Mouse (Mus musculus): ENCODE results near the gene Timm9. TPM values are rescaled to one million over a fixed set of nuclear protein-coding genes. Genes with fewer than 3 reads are reported as not detected.
"Not testable (repeated sequence)": the region's sequence is repeated elsewhere in the genome, so short reads cannot be mapped to it uniquely, and the experiment has no call there.

Gene Timm9
- polyA plus RNA-seq, 1 experiment from 2014 or later: 106 TPM

- WGBS: 85% methylated on average over 5 of the region's 5 CpGs
- Histone ChIP-seq H3K27ac (ENCODE audit: low read length) (no peak overlapping the region), H3K4me2 (ENCODE audit: low read length) (no peak overlapping the region), H3K4me1 (ENCODE audit: control insufficient read depth, insufficient read depth, low read length) (peaks cover 7% of the 10 kb centered on the region; the same call in 1 of the 2 replicates), H3K36me3 (ENCODE audit: control insufficient read depth, insufficient read depth, low read length) (no peaks in the 10 kb centered on the region), H3K9ac (ENCODE audit: low read depth, low read length) (no peak overlapping the region), H3K9me3 (replicated peaks; ENCODE audit: control insufficient read depth, low read length, poor library complexity, severe bottlenecking) (no peaks in the 10 kb centered on the region), H3K27me3 (ENCODE audit: control insufficient read depth, insufficient read depth, low read depth, low read length) (no peaks in the 10 kb centered on the region), H3K4me3 (ENCODE audit: low read depth, low read length) (no peak overlapping the region)
- no peak for ATAC-seq
Observed at GRCm38 (mm10) chr12:71116411-71116810, 20.1 kb downstream of the Timm9 start.

DNA sequence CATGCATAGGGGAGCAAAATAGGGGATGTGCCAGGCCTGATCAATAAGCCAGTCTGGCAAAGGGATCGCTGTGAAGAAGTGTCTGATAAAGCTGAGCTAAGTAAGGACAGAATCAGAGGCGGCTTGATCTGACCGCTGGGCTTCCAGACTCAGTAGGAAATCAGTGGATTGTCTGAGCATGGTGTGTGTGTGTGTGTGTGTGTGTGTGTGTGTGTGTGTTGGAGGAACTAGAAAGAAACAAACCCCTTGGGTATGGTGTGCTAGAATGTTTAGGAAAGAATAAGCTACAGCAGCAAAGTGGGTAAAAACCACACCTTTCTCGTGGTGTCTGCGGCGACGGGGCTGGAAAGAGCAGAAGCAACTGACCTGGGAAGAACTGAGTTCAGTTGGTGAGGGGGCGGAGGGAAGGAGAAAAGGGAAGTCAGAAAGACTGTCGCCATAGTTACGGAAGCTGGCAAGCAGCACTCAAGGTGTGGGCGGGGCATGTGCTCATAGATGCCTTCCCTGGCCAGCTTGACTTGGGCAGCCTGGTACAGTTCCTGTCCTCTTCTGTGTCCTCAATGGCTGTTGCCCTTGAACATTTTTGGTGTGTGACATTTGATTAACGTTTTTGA is 22.7 kb downstream of the Timm9 start:
- peak; percentile 86 for ATAC-seq
- Histone ChIP-seq H3K27me3 (ENCODE audit: control insufficient read depth, insufficient read depth, low read depth, low read length) (no peaks in the 10 kb centered on the region), H3K27ac (ENCODE audit: low read length) (no peak overlapping the region), H3K4me1 (ENCODE audit: control insufficient read depth, insufficient read depth, low read length) (peaks cover 7% of the 10 kb centered on the region; the same call in 1 of the 2 replicates), H3K36me3 (ENCODE audit: control insufficient read depth, insufficient read depth, low read length) (no peaks in the 10 kb centered on the region), H3K9ac (ENCODE audit: low read depth, low read length) (no peak overlapping the region), H3K4me3 (ENCODE audit: low read depth, low read length) (no peak overlapping the region), H3K4me2 (ENCODE audit: low read length) (peak overlapping the region; percentile 44), H3K9me3 (replicated peaks; ENCODE audit: control insufficient read depth, low read length, poor library complexity, severe bottlenecking) (no peaks in the 10 kb centered on the region)
- 21% methylated on average over 12 of the region's 12 CpGs for WGBS

DNA sequence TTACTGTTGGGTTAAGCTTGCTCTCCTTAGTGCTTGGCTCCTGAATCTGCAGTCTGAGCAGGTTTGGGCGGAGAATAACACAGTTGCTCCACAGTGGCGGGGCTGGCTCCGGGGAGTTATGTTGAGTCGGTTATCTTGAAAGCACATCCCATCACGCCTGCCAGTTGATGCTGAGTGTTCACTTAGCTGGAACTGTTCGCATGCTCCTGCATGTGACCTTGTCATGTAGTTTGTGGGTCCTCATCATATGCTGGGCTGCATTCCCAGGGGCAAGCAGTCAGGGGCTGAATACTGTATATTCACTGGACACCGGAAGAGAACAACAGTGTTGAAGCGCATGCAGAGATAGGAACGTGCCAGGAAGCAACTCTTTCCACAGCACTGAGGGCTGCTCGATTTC is 23.4 kb downstream of the Timm9 start:
- H3K9me3 ChIP-seq (replicated peaks; ENCODE audit: control insufficient read depth, low read length, poor library complexity, severe bottlenecking): no peaks in the 10 kb centered on the region
- H3K9ac ChIP-seq (ENCODE audit: low read depth, low read length): no peak overlapping the region
- H3K27ac ChIP-seq (ENCODE audit: low read length): no peak overlapping the region
- H3K4me3 ChIP-seq (ENCODE audit: low read depth, low read length): no peak overlapping the region
- H3K36me3 ChIP-seq (ENCODE audit: control insufficient read depth, insufficient read depth, low read length): no peaks in the 10 kb centered on the region
- no peaks in the 10 kb centered on the region for H3K27me3 ChIP-seq (ENCODE audit: control insufficient read depth, insufficient read depth, low read depth, low read length)
- H3K4me2 ChIP-seq (ENCODE audit: low read length): no peak overlapping the region
- WGBS: 88% methylated on average over 10 of the region's 10 CpGs
- H3K4me1 ChIP-seq (ENCODE audit: control insufficient read depth, insufficient read depth, low read length): peaks cover 7% of the 10 kb centered on the region; the same call in 1 of the 2 replicates
- no peak for ATAC-seq

- H3K27ac ChIP-seq (ENCODE audit: low read length): no peak within 1 kb of the TSS
- no peaks in the 10 kb centered on the region for H3K36me3 ChIP-seq (ENCODE audit: control insufficient read depth, insufficient read depth, low read length)
- peak within 1 kb of the TSS; percentile 49 for H3K4me2 ChIP-seq (ENCODE audit: low read length)
- H3K4me3 ChIP-seq (ENCODE audit: low read depth, low read length): peak within 1 kb of the TSS; percentile 18
- peaks cover 7% of the 10 kb centered on the region; the same call in 1 of the 2 replicates for H3K4me1 ChIP-seq (ENCODE audit: control insufficient read depth, insufficient read depth, low read length)
- no peaks in the 10 kb centered on the region for H3K27me3 ChIP-seq (ENCODE audit: control insufficient read depth, insufficient read depth, low read depth, low read length)
- WGBS: 7% methylated on average over 32 of the region's 33 CpGs
- H3K9ac ChIP-seq (ENCODE audit: low read depth, low read length): 0 out of 2 replicates have a peak within 1 kb of the TSS, but pooled peaks have one; percentile 26
- ATAC-seq: 0 out of 2 replicates have a peak, but pooled peaks have one; percentile 17
- no peaks in the 10 kb centered on the region for H3K9me3 ChIP-seq (replicated peaks; ENCODE audit: control insufficient read depth, low read length, poor library complexity, severe bottlenecking)
Observed at GRCm38 (mm10) chr12:71111331-71111730, 25.2 kb downstream of the Timm9 start, which contains the start of gene Tomm20l. Gene Tomm20l, plus strand, starts transcription at chr12:71111428.

- no peak for ATAC-seq
- Histone ChIP-seq H3K4me1 (ENCODE audit: control insufficient read depth, insufficient read depth, low read length) (no peaks in the 10 kb centered on the region), H3K4me2 (ENCODE audit: low read length) (no peak overlapping the region), H3K36me3 (ENCODE audit: control insufficient read depth, insufficient read depth, low read length) (no peaks in the 10 kb centered on the region), H3K9me3 (replicated peaks; ENCODE audit: control insufficient read depth, low read length, poor library complexity, severe bottlenecking) (no peaks in the 10 kb centered on the region), H3K27me3 (ENCODE audit: control insufficient read depth, insufficient read depth, low read depth, low read length) (no peaks in the 10 kb centered on the region), H3K9ac (ENCODE audit: low read depth, low read length) (no peak overlapping the region), H3K27ac (ENCODE audit: low read length) (no peak overlapping the region), H3K4me3 (ENCODE audit: low read depth, low read length) (no peak overlapping the region)
- 84% methylated on average over 6 of the region's 6 CpGs for WGBS
Observed at GRCm38 (mm10) chr12:71107216-71107771, 29.2 kb downstream of the Timm9 start.

- H3K4me1 ChIP-seq (ENCODE audit: control insufficient read depth, insufficient read depth, low read length); H3K4me3 ChIP-seq (ENCODE audit: low read depth, low read length); ATAC-seq; H3K4me2 ChIP-seq (ENCODE audit: low read length); H3K36me3 ChIP-seq (ENCODE audit: control insufficient read depth, insufficient read depth, low read length); H3K27ac ChIP-seq (ENCODE audit: low read length); H3K27me3 ChIP-seq (ENCODE audit: control insufficient read depth, insufficient read depth, low read depth, low read length); H3K9me3 ChIP-seq (replicated peaks; ENCODE audit: control insufficient read depth, low read length, poor library complexity, severe bottlenecking); H3K9ac ChIP-seq (ENCODE audit: low read depth, low read length): not testable (repeated sequence)
- WGBS: 90% methylated on average over 4 of the region's 4 CpGs
Observed at GRCm38 (mm10) chr12:71104275-71104674, 32.2 kb downstream of the Timm9 start.

DNA sequence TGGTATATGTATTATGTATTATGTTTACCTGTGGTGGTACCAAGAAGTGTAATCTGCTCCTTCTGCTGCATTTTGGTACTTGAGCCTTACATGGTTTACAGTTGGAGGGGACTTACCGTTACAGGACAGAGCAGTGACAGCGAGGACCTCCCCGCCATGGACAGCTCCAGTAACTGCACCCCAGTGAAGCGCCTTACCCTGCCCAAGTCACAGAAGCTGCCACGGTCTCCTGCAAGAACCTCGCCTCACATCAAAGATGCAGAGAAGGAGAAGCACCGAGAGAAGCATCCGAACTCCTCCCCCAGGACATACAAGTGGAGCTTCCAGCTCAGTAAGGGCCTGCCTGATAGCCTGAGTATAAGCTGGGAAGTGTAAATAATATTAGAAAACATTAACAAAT is 50.2 kb downstream of the Timm9 start:
- no peak for ATAC-seq
- H3K4me1 ChIP-seq (ENCODE audit: control insufficient read depth, insufficient read depth, low read length): no peaks in the 10 kb centered on the region
- peaks cover 8% of the 10 kb centered on the region for H3K36me3 ChIP-seq (ENCODE audit: control insufficient read depth, insufficient read depth, low read length)
- H3K27me3 ChIP-seq (ENCODE audit: control insufficient read depth, insufficient read depth, low read depth, low read length): no peaks in the 10 kb centered on the region
- 91% methylated on average over 8 of the region's 8 CpGs for WGBS
- no peak overlapping the region for H3K4me3 ChIP-seq (ENCODE audit: low read depth, low read length)
- no peak overlapping the region for H3K27ac ChIP-seq (ENCODE audit: low read length)
- no peaks in the 10 kb centered on the region for H3K9me3 ChIP-seq (replicated peaks; ENCODE audit: control insufficient read depth, low read length, poor library complexity, severe bottlenecking)
- no peak overlapping the region for H3K9ac ChIP-seq (ENCODE audit: low read depth, low read length)
- H3K4me2 ChIP-seq (ENCODE audit: low read length): no peak overlapping the region

Other genes with a start within 250 kb of the Timm9 start
- gene Actr10, start 198.8 kb downstream of the Timm9 start, polyA plus RNA-seq (2015; fragmentation: Nextera tagmentation; extraction: Ambion mirVana): 180 and 188 TPM in 2 replicates
- gene Psma3, start 162.1 kb downstream of the Timm9 start, polyA plus RNA-seq (2015; fragmentation: Nextera tagmentation; extraction: Ambion mirVana): 489 and 519 TPM in 2 replicates
- gene Arid4a, start 120.7 kb downstream of the Timm9 start, polyA plus RNA-seq (2015; fragmentation: Nextera tagmentation; extraction: Ambion mirVana): 49.1 and 49.4 TPM in 2 replicates
- gene Tomm20l, start 25.3 kb downstream of the Timm9 start, polyA plus RNA-seq (2015; fragmentation: Nextera tagmentation; extraction: Ambion mirVana): 0.36 TPM in 1 of 2 replicates, not detected in the other
- 11.1 and 12.3 TPM in 2 replicates for gene 2700049A03Rik, start 164 bp upstream of the Timm9 start, polyA plus RNA-seq (2015; fragmentation: Nextera tagmentation; extraction: Ambion mirVana)
- 25.1 and 25.3 TPM in 2 replicates for gene Dact1, start 173.2 kb upstream of the Timm9 start, polyA plus RNA-seq (2015; fragmentation: Nextera tagmentation; extraction: Ambion mirVana)

All from midbrain, embryonic 16.5 days (tissue).